26 mouse cellular contexts compared by ENCODE assay signal in genomic region chr1:160787164-160787563, GRCm38 (mm10). TPM values are rescaled to one million over a fixed set of nuclear protein-coding genes. Genes with fewer than 3 reads are reported as not detected.
DNase-seq lines count a peak whose midpoint lies in the region; ATAC-seq and TF ChIP-seq lines count a peak whose summit lies in the region.
"Had no signal": no experiment of that assay in that cellular context is flagged by ENCODE, and none has a peak within 500 bp of the region (broad histone marks: within the 10 kb centered on the region; RNA-seq: fewer than 3 reads in every experiment).

No protein-coding gene starts in this region.

- H3K4me2 ChIP-seq in heart, embryonic 15.5 days, result 0 out of 2 replicates have a peak overlapping the region, but pooled peaks have one; percentile 10
- peak overlapping the region; percentile 52 for H3K4me2 ChIP-seq in liver, embryonic 11.5 days
- no peak overlapping the region for H3K4me2 ChIP-seq in liver, postnatal 0 days (ENCODE audit: low read depth, low read length)
- H3K4me2 ChIP-seq: hindbrain, embryonic 13.5 days; kidney, embryonic 15.5 days; limb, embryonic 13.5 days; lung, embryonic 15.5 days; neural tube, embryonic 12.5 days had no signal

- H3K9ac ChIP-seq in heart, embryonic 15.5 days, result no peak overlapping the region
- H3K9ac ChIP-seq in liver, embryonic 11.5 days (ENCODE audit: low read depth, low read length), result no peak overlapping the region
- no peak overlapping the region for H3K9ac ChIP-seq in liver, postnatal 0 days (replicated peaks)
- H3K9ac ChIP-seq: forebrain, postnatal 0 days; hindbrain, embryonic 13.5 days; kidney, embryonic 15.5 days; limb, embryonic 13.5 days; lung, embryonic 15.5 days; neural tube, embryonic 12.5 days had no signal

- peaks cover 14% of the 10 kb centered on the region for H3K4me1 ChIP-seq in heart, embryonic 15.5 days (replicated peaks)
- peaks cover 15% of the 10 kb centered on the region for H3K4me1 ChIP-seq in liver, embryonic 11.5 days (replicated peaks; ENCODE audit: control insufficient read depth, insufficient read depth, low read length)
- H3K4me1 ChIP-seq in liver, postnatal 0 days (ENCODE audit: insufficient read depth), result peaks cover 16% of the 10 kb centered on the region

- no peak for ATAC-seq in heart, embryonic 15.5 days (replicated peaks; ENCODE audit: insufficient number of reproducible peaks, insufficient read depth, low FRiP score, low read depth)
- ATAC-seq in liver, embryonic 11.5 days (replicated peaks; ENCODE audit: low FRiP score), result no peak
- no peak for ATAC-seq in liver, postnatal 0 days
- peak; percentile 7 for ATAC-seq in inflammation-experienced regulatory T-cells, adult 6 months
- ATAC-seq: forebrain, postnatal 0 days; Patski had no signal

- no peaks in the 10 kb centered on the region for H3K27me3 ChIP-seq in heart, embryonic 15.5 days
- no peaks in the 10 kb centered on the region for H3K27me3 ChIP-seq in liver, embryonic 11.5 days (replicated peaks; ENCODE audit: control insufficient read depth, insufficient read depth, low read length)
- no peaks in the 10 kb centered on the region for H3K27me3 ChIP-seq in liver, postnatal 0 days (ENCODE audit: insufficient read depth, low read length)
- H3K27me3 ChIP-seq: hindbrain, embryonic 13.5 days; kidney, embryonic 15.5 days; limb, embryonic 13.5 days; lung, embryonic 15.5 days; neural tube, embryonic 12.5 days; Patski had no signal

- no peak for DNase-seq in heart, postnatal 25 days (ENCODE audit: low spot score)
- no peak for DNase-seq in liver, embryonic 11.5 days (ENCODE audit: low spot score)
- no peak for DNase-seq in liver, postnatal 0 days
- no peak for DNase-seq in lung, postnatal 25 days (ENCODE audit: low spot score)
- no peak for DNase-seq in gastrocnemius, postnatal 14 days
- DNase-seq: adrenal gland, adult 8-10 months; cerebellum, adult 11-12 months; cerebellum, postnatal 10 days; forebrain, postnatal 0 days; gastrocnemius, postnatal 36 days; heart, postnatal 36 days; kidney, postnatal 36 days; layer of hippocampus, postnatal 36 days; lung, postnatal 4 days; midbrain, embryonic 14.5 days; right cerebral cortex, postnatal 14 days; spleen, adult 18-20 months had no signal

- TF ChIP-seq CTCF in liver, postnatal 0 days (IDR thresholded peaks at IDR 0.05; ENCODE audit: low read depth), result no peak

- H3K36me3 ChIP-seq in heart, embryonic 15.5 days, result no peaks in the 10 kb centered on the region
- no peaks in the 10 kb centered on the region for H3K36me3 ChIP-seq in liver, embryonic 11.5 days (ENCODE audit: control insufficient read depth, insufficient read depth, low read length)
- H3K36me3 ChIP-seq in liver, postnatal 0 days (replicated peaks; ENCODE audit: insufficient read depth, low read length), result no peaks in the 10 kb centered on the region
- H3K36me3 ChIP-seq: embryonic facial prominence, embryonic 10.5 days; hindbrain, embryonic 13.5 days; kidney, embryonic 15.5 days; limb, embryonic 13.5 days; lung, embryonic 15.5 days; neural tube, embryonic 12.5 days had no signal

- H3K27ac ChIP-seq in heart, embryonic 15.5 days, result peak overlapping the region; percentile 66
- peak overlapping the region; percentile 61 for H3K27ac ChIP-seq in liver, embryonic 11.5 days (ENCODE audit: low read depth, low read length)
- H3K27ac ChIP-seq in liver, postnatal 0 days (ENCODE audit: low read depth), result no peak overlapping the region
- H3K27ac ChIP-seq: embryonic facial prominence, embryonic 10.5 days; hindbrain, embryonic 13.5 days; kidney, embryonic 15.5 days; limb, embryonic 13.5 days; lung, embryonic 15.5 days; neural tube, embryonic 12.5 days had no signal

- H3K4me3 ChIP-seq in heart, embryonic 15.5 days, result no peak overlapping the region
- no peak overlapping the region for H3K4me3 ChIP-seq in liver, embryonic 11.5 days (ENCODE audit: low read depth, low read length)
- no peak overlapping the region for H3K4me3 ChIP-seq in liver, postnatal 0 days (ENCODE audit: low read depth, low read length)
- H3K4me3 ChIP-seq: embryonic facial prominence, embryonic 10.5 days; hindbrain, embryonic 13.5 days; kidney, embryonic 15.5 days; limb, embryonic 13.5 days; lung, embryonic 15.5 days; neural tube, embryonic 12.5 days had no signal

- intact Hi-C loops in heart, postnatal 25 days (cut with DNase I), result no loop called here
- intact Hi-C loops in gastrocnemius, postnatal 14 days (cut with DNase I; ENCODE audit: low total_unique reads), result no loop called here

- no peaks in the 10 kb centered on the region for H3K9me3 ChIP-seq in heart, embryonic 15.5 days (replicated peaks)
- H3K9me3 ChIP-seq in liver, embryonic 11.5 days (ENCODE audit: control insufficient read depth, low read length), result no peaks in the 10 kb centered on the region
- H3K9me3 ChIP-seq in liver, postnatal 0 days (ENCODE audit: low read length), result no peaks in the 10 kb centered on the region
- H3K9me3 ChIP-seq: embryonic facial prominence, embryonic 10.5 days; hindbrain, embryonic 13.5 days; kidney, embryonic 15.5 days; limb, embryonic 13.5 days; lung, embryonic 15.5 days; neural tube, embryonic 12.5 days had no signal

- no peak for TF ChIP-seq EP300 in liver, postnatal 0 days (IDR thresholded peaks at IDR 0.05; ENCODE audit: low read depth)

- WGBS in heart, embryonic 15.5 days, result 59% methylated on average over 3 of the region's 3 CpGs
- 79% methylated on average over 3 of the region's 3 CpGs for WGBS in liver, embryonic 11.5 days
- WGBS in liver, postnatal 0 days (ENCODE audit: insufficient replicate concordance), result 72% methylated on average over 3 of the region's 3 CpGs

RNA-seq across cellular contexts. Expression of gene Rabgap1l, which starts 5.8 kb away (rescaled TPM):
- 74.3 and 79.1 TPM in 2 replicates for polyA plus RNA-seq in heart, embryonic 15.5 days (2015; fragmentation: Nextera tagmentation; extraction: Ambion mirVana)
- total RNA-seq in heart, postnatal 25 days (2021), result 10 to 100 TPM; 73.7 to 84.1 TPM
- 63.5 and 69.3 TPM in 2 replicates for polyA plus RNA-seq in liver, embryonic 11.5 days (2014; fragmentation: Nextera tagmentation; extraction: Ambion mirVana)
- 20.9 and 21.6 TPM in 2 replicates for polyA plus RNA-seq in liver, postnatal 0 days (2015; fragmentation: Nextera tagmentation; extraction: Ambion mirVana)
- polyA plus RNA-seq in inflammation-experienced regulatory T-cells, adult 6 months (2017; shearing (Covaris generic)), result 100 to 1,000 TPM; 237 to 400 (median 301) TPM
- total RNA-seq in gastrocnemius, postnatal 14 days (2021), result 10 to 100 TPM; 12.6 to 13.7 TPM
